Mouse (Mus musculus) heart, postnatal 0 days (tissue): ENCODE data around the gene Arhgef12. TPM values are rescaled to one million over a fixed set of nuclear protein-coding genes. Genes with fewer than 3 reads are reported as not detected.
A peak's percentile ranks its signal among the peaks of the same experiment; 100 is the strongest.
"Not testable (repeated sequence)": the region's sequence is repeated elsewhere in the genome, so short reads cannot be mapped to it uniquely, and the experiment has no call there.

Source experiments
- ATAC-seq: fragments of 200-750 bp; cut with Nextera tagmentation; 2 replicates; pipeline ENCODE4 v1.8.0; 2017; ENCODE audit warnings: low read depth, moderate number of reproducible peaks, moderate library complexity; ENCODE audit not compliant: insufficient read depth
- DNase-seq: peaks from one replicate; pipeline ENCODE4 v3.0.0-alpha.2; 2016; ENCODE audit warnings: low spot score
- H3K27ac ChIP-seq: fragments of 300-500 bp; sonication (generic); 2 replicates; pipeline ENCODE4 v1.5.1; 2014; ENCODE audit warnings: low read depth, mild to moderate bottlenecking
- H3K27me3 ChIP-seq: fragments of 300-500 bp; sonication (generic); 2 replicates; pipeline ENCODE4 v1.6.1; 2014; ENCODE audit warnings: low read length, mixed read lengths; ENCODE audit not compliant: control insufficient read depth, insufficient read depth
- H3K36me3 ChIP-seq: fragments of 300-500 bp; sonication (generic); replicated peaks from 2 replicates; pipeline ENCODE4 v1.6.1; 2014; ENCODE audit warnings: low read length, mixed read lengths; ENCODE audit not compliant: control insufficient read depth, insufficient read depth
- H3K4me1 ChIP-seq: fragments of 300-500 bp; sonication (generic); 2 replicates; pipeline ENCODE4 v1.6.1; 2014; ENCODE audit warnings: antibody characterized with exemption; ENCODE audit not compliant: control insufficient read depth, insufficient read depth
- H3K4me2 ChIP-seq: fragments of 300-500 bp; sonication (generic); 2 replicates; pipeline ENCODE4 v1.6.1; 2014; ENCODE audit warnings: low read depth, mild to moderate bottlenecking, low read length, moderate library complexity
- H3K4me3 ChIP-seq: fragments of 300-500 bp; sonication (generic); 2 replicates; pipeline ENCODE4 v1.5.1; 2014; ENCODE audit warnings: low read depth, low read length
- H3K9ac ChIP-seq: fragments of 300-500 bp; sonication (generic); replicated peaks from 2 replicates; pipeline ENCODE4 v1.6.1; 2014; ENCODE audit warnings: low read depth, low read length, mixed read lengths
- H3K9me3 ChIP-seq: fragments of 300-500 bp; sonication (generic); replicated peaks from 2 replicates; pipeline ENCODE4 v1.6.1; 2016; ENCODE audit warnings: low read length; ENCODE audit not compliant: control insufficient read depth
- CTCF ChIP-seq: IDR thresholded peaks from 2 replicates; pipeline ENCODE4 v1.5.1; 2016; ENCODE audit warnings: antibody characterized with exemption, control low read depth, low read depth
- EP300 ChIP-seq: IDR thresholded peaks from 2 replicates; pipeline ENCODE4 v1.6.1; 2016; ENCODE audit warnings: antibody characterized with exemption, low read depth
- WGBS: fragments of 180-500 bp; shearing (Covaris S2); extraction: QIAGEN DNeasy Blood & Tissue Kit; methylation state at CpG from one replicate; pipeline ENCODE4 v1.1.7; 2014; 5-methylcytosine and 5-hydroxymethylcytosine counted together
- polyA plus RNA-seq: library from polyadenylated mRNA; unstranded; fragments of >200 nt; fragmentation: Nextera tagmentation; extraction: Ambion mirVana; gene quantifications from 2 replicates; pipeline ENCODE4 v1.2.1, GENCODE M21; 2015
- total RNA-seq: library from RNA; depleted of rRNA; stranded (reverse); fragments of >200 nt; gene quantifications from 2 replicates; pipeline ENCODE4 v1.2.3, GENCODE M21; 2014; ENCODE audit warnings: low replicate concordance

The Arhgef12 gene
- total and polyA plus RNA-seq, 2 experiments from 2014 or later = 10.3 to 57.3 TPM

DNA sequence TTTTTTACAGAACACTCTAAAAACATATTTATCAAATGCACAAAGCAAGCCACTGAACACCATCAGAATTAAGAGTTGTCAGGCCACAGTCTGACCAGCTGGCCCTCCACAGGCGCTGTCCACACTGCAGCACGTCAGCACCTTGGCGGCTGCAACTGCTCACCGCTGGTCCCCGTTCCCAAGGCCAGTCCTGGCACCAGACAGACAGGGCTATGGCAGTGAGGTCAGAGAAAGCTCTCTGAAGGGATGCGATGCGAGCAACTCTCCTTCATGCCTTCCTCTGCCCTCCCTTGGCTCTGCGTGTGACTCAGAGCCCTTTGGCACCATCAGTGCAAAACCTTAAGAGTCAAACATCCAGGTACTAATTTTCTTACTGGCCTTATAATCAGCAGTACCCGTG, 139.3 kb downstream of the Arhgef12 start:
- H3K4me2 ChIP-seq = no peak overlapping the region
- no peaks in the 10 kb centered on the region for H3K27me3 ChIP-seq
- H3K27ac ChIP-seq = no peak overlapping the region
- TF ChIP-seq CTCF = no peak
- TF ChIP-seq EP300 = no peak
- DNase-seq (no peak), ATAC-seq (0 out of 2 replicates have a peak, but pooled peaks have one; percentile 24)
- no peaks in the 10 kb centered on the region for H3K4me1 ChIP-seq
- H3K9me3 ChIP-seq = no peaks in the 10 kb centered on the region
- peaks cover 63% of the 10 kb centered on the region for H3K36me3 ChIP-seq
- WGBS = 44% methylated on average over 9 of the region's 9 CpGs
- no peak overlapping the region for H3K9ac ChIP-seq
- H3K4me3 ChIP-seq = no peak overlapping the region

DNA sequence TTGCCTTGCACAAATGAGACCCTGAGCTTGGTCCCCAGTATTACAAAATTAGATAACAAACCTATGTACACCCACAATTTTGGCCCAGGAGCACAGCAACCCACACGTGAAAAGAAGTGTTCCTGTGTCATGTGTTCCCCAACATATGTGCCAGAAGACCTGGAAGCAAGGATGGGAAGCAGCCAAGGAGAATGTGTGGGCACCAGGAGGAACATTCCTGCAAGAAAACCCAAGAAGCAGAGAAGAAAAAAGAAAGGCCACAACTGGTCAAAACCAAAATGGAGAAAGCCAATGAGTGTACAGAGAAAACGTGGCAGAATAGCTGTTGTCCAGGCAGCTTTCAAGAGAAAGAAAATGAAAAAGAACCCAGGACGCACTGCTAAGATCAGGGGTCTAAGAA, 142.2 kb downstream of the Arhgef12 start:
- not testable (repeated sequence) for ATAC-seq, H3K9me3 ChIP-seq

DNA sequence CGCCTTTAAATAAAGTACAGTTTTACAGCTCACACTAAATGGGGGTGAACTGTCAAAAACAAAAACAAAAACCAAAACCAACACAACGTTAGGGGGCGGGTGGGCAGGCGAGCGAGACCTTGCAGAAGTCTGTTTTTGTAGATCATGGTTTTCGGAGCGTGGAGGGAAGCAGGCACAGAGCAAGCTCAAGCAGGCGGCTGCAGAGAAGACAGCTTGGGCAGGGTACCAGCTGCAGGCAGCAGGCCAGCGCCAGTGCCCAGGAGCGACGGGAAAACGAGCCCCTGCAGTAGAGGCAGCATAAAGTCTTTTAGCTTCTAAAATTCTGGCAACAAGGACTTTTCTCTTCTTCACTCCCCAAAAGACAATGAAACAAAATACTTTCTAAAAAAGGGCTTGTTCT, 142.7 kb downstream of the Arhgef12 start:
- ATAC-seq (no peak), DNase-seq (no peak)
- 86% methylated on average over 12 of the region's 12 CpGs for WGBS
- H3K27ac ChIP-seq = no peak overlapping the region
- H3K4me2 ChIP-seq = no peak overlapping the region
- H3K36me3 ChIP-seq = peaks cover 30% of the 10 kb centered on the region
- H3K4me1 ChIP-seq = no peaks in the 10 kb centered on the region
- H3K27me3 ChIP-seq = no peaks in the 10 kb centered on the region
- no peaks in the 10 kb centered on the region for H3K9me3 ChIP-seq
- no peak overlapping the region for H3K4me3 ChIP-seq
- no peak overlapping the region for H3K9ac ChIP-seq
- TF ChIP-seq EP300 (no peak), CTCF (no peak)

More for the DNA sequence above, 142.2 kb downstream of the Arhgef12 start:
- WGBS = 92% methylated on average over 2 of the region's 3 CpGs
- H3K4me2 ChIP-seq, H3K27me3 ChIP-seq, DNase-seq, H3K9ac ChIP-seq, H3K4me1 ChIP-seq, H3K27ac ChIP-seq, H3K4me3 ChIP-seq: not testable (repeated sequence)
- H3K36me3 ChIP-seq = peaks cover 34% of the 10 kb centered on the region

DNA sequence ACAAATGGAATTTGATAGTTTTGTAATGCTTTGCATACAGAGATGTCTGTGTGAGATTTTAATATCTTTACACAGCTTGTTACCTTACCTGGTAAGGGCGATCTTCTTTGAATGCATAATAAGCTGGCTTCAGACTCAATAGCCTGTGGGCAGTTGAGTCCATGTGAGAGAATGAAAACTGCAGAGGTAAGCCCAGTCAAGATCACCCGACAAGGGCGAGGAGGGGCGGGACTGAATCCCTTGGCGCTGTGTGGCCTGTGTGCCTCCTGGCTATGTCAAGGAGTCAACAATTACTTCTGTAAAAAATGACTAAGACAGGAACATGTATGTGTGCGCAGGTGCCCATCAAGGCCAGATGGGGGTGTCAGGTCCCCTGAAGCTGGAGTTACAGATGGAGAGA, 144.5 kb downstream of the Arhgef12 start:
- WGBS = 85% methylated on average over 6 of the region's 6 CpGs
- Histone ChIP-seq H3K27me3 (no peaks in the 10 kb centered on the region), H3K36me3 (peaks cover 12% of the 10 kb centered on the region), H3K27ac (no peak overlapping the region), H3K4me1 (no peaks in the 10 kb centered on the region), H3K9me3 (no peaks in the 10 kb centered on the region), H3K4me3 (no peak overlapping the region), H3K4me2 (no peak overlapping the region), H3K9ac (no peak overlapping the region)
- TF ChIP-seq EP300 (no peak), CTCF (no peak)
- DNase-seq = no peak
- ATAC-seq = no peak

DNA sequence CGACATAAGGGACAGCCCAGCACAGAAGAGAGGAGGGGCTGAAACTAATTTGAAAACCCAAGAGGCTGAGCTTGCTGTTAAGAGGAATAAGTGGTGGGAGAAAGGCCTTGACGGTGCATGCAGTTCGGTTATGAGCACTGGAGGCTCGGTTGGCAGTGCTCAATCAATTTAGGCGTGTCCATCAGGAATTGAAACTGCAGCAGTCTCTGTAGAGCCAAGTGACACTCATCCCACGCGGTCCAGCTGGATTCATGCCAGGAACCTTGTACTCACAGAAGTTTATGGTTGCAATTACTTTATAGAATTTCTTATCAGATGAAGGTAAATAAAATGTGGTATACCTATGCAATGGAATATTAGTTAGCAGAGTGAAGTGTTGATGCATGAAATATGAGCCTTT, 148.6 kb downstream of the Arhgef12 start:
- TF ChIP-seq EP300 (no peak), CTCF (no peak)
- Histone ChIP-seq H3K4me2 (no peak overlapping the region), H3K27ac (no peak overlapping the region), H3K9me3 (0 out of 2 replicates have a peak, but pooled peaks cover 6% of the 10 kb centered on the region), H3K27me3 (no peaks in the 10 kb centered on the region), H3K4me1 (no peaks in the 10 kb centered on the region), H3K4me3 (no peak overlapping the region), H3K36me3 (no peaks in the 10 kb centered on the region), H3K9ac (no peak overlapping the region)
- ATAC-seq (no peak), DNase-seq (no peak)
- 54% methylated on average over 7 of the region's 7 CpGs for WGBS

DNA sequence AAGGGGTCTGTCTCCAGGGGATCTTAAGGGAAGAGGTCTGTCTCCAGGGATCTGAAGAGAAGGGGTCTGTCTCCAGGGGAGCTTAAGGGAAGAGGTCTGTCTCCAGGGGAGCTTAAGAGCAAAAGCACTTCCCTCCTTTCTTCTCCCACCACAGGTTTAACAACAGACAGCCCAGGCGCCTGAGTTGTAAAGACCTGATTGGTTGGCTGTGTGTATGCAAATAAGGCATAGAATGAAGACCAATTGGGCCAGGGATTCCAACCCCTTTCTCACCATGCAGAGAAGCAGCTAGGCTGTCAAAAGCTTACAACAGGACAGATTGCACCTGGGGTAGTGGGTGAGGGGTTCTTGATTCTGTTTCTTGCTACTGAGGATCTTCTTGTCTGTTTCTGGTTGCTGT, 158.7 kb downstream of the Arhgef12 start:
- peaks cover 40% of the 10 kb centered on the region for H3K27me3 ChIP-seq
- no peak overlapping the region for H3K27ac ChIP-seq
- no peak overlapping the region for H3K9ac ChIP-seq
- no peaks in the 10 kb centered on the region for H3K9me3 ChIP-seq
- DNase-seq (no peak), ATAC-seq (no peak)
- 50% methylated on average over 1 of the region's 1 CpGs for WGBS
- H3K4me1 ChIP-seq = peaks cover 5% of the 10 kb centered on the region; the same call in 1 of the 2 replicates
- no peaks in the 10 kb centered on the region for H3K36me3 ChIP-seq
- TF ChIP-seq CTCF = no peak
- no peak for TF ChIP-seq EP300
- no peak overlapping the region for H3K4me3 ChIP-seq
- H3K4me2 ChIP-seq = no peak overlapping the region
